Mouse (Mus musculus) brain, adult 2 months (tissue): ENCODE measurements around the gene Olfr128.
"Not testable (repeated sequence)": the region's sequence is repeated elsewhere in the genome, so short reads cannot be mapped to it uniquely, and the experiment has no call there.

Experiments used
- DNase-seq: peaks from one replicate; pipeline ENCODE4 v3.0.0; 2011; ENCODE audit warnings: low read depth, low spot score

The Olfr128 gene

DNA sequence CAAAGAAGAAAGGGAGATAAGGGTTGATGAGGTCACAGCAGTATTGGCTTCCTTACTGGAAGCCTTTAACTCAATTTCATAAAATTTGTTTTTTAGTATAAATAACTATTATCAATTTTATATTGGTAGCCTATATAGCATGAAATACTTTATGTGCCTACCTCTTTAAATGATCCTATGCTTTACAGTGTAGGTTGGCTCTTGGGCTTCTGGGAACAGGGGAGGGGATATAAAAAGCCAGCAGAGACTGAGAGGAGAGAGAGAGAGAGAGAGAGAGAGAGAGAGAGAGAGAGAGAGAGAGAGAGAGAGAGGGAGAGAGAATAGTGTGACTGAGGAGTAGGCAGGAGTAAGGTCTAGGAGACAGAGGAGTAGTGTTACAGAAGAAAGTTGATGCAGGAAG, at the start of gene Olfr128:
Gene Olfr128 (plus strand): TSS at position 301 of the 400 bp plus-strand sequence.
- no peak for DNase-seq

GRCm38 (mm10) chr17:37873830-37874229, 46.5 kb upstream of the Olfr128 start:
- DNase-seq = no peak

DNA sequence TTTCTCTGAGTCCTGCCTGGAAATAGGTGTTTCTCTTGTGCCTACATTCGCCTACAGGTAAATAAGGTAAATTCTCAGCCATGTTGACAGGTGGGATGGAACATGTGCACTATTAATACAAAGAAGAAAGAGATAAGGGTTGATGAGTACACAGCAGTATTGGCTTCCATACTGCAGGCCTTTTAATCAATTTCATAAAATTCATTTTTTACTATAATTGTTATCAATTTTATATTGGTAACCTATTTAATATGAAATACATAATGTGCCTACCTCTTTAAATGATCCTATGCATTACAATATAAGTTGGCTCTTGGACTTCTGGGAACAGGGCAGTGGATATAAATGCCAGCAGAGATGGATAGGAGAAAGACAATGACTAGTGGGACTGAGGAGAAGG, 20.2 kb upstream of the Olfr128 start, which contains the start of gene Olfr127:
Gene Olfr127 (plus strand): TSS at position 301 of the 400 bp plus-strand sequence.
- DNase-seq = no peak

DNA sequence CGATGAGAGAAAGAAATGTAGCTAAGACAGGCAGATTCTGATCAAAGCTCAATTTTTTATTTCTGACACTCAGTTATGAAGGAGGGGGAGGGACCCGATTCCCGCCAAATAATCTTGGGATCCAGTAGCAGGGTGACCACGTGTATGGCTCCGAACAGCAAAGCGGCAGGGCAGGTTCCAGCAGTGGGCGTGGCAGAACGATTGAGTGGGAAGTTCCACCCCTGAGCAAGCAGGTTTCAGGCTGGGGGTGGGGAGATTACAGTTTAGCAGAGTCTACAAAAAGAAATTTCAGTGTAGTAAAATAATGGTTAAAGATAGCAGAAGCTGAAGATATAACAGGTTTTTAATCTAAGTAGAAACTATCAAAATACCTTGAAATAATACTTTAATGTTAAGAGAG, 13.5 kb upstream of the Olfr128 start:
- not testable (repeated sequence) for DNase-seq

GRCm38 (mm10) chr17:37952979-37953378, 32.6 kb downstream of the Olfr128 start, which contains the start of gene Olfr761:
Gene Olfr761, minus strand, starts transcription at chr17:37953079.
- no peak for DNase-seq

DNA sequence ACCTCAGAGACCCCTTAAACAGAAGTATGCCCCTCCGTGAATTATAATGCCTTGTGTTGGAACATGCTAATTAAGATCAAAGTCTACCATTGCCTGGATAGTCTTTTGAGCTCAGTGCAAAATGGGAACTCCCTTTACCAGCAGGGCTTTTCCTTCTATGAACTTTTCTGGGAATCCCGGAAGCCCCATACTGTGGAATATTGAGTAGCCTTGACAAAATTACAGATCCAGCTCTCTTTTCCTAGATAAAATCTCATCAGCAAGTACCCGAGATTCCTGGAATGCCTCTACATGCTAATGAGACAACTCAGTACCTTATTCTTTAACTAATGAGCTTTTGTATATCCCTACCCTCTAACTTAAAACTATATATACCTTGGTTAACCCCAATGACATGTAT, 53.2 kb downstream of the Olfr128 start:
- no peak for DNase-seq
